Mouse (Mus musculus): ENCODE results near the gene Ccnjl. TPM values are rescaled to one million over a fixed set of nuclear protein-coding genes. Genes with fewer than 3 reads are reported as not detected.

Ccnjl gene
- polyA plus RNA-seq, 1 experiment from 2014 or later, result 9.9 TPM

- Histone ChIP-seq H3K36me3 (ENCODE audit: control insufficient read depth, insufficient read depth, low read length) (no peaks in the 10 kb centered on the region), H3K27ac (ENCODE audit: low read length) (no peak overlapping the region), H3K4me2 (ENCODE audit: low read depth, low read length) (no peak overlapping the region), H3K27me3 (ENCODE audit: control insufficient read depth, insufficient read depth, low read length) (no peaks in the 10 kb centered on the region), H3K4me1 (ENCODE audit: control insufficient read depth, insufficient read depth, low read length) (no peaks in the 10 kb centered on the region), H3K9me3 (replicated peaks; ENCODE audit: control insufficient read depth, low read length) (no peaks in the 10 kb centered on the region), H3K9ac (ENCODE audit: low read length) (no peak overlapping the region), H3K4me3 (replicated peaks; ENCODE audit: low read length) (no peak overlapping the region)
- ATAC-seq (ENCODE audit: insufficient read depth, low FRiP score), result no peak
- 40% methylated on average over 6 of the region's 6 CpGs for WGBS
Observed at GRCm38 (mm10) chr11:43539863-43540262, 11.3 kb downstream of the Ccnjl start.

GRCm38 (mm10) chr11:43543711-43544466 is 15.3 kb downstream of the Ccnjl start:
- Histone ChIP-seq H3K4me3 (replicated peaks; ENCODE audit: low read length) (no peak overlapping the region), H3K27me3 (ENCODE audit: control insufficient read depth, insufficient read depth, low read length) (no peaks in the 10 kb centered on the region), H3K4me1 (ENCODE audit: control insufficient read depth, insufficient read depth, low read length) (peaks cover 16% of the 10 kb centered on the region), H3K9me3 (replicated peaks; ENCODE audit: control insufficient read depth, low read length) (no peaks in the 10 kb centered on the region), H3K27ac (ENCODE audit: low read length) (no peak overlapping the region), H3K4me2 (ENCODE audit: low read depth, low read length) (no peak overlapping the region), H3K36me3 (ENCODE audit: control insufficient read depth, insufficient read depth, low read length) (no peaks in the 10 kb centered on the region), H3K9ac (ENCODE audit: low read length) (no peak overlapping the region)
- no peak for ATAC-seq (ENCODE audit: insufficient read depth, low FRiP score)
- 77% methylated on average over 15 of the region's 15 CpGs for WGBS

- no peak overlapping the region for H3K9ac ChIP-seq (ENCODE audit: low read length)
- H3K4me2 ChIP-seq (ENCODE audit: low read depth, low read length), result no peak overlapping the region
- ATAC-seq (ENCODE audit: insufficient read depth, low FRiP score), result no peak
- WGBS, result 78% methylated on average over 7 of the region's 7 CpGs
- H3K9me3 ChIP-seq (replicated peaks; ENCODE audit: control insufficient read depth, low read length), result no peaks in the 10 kb centered on the region
- H3K27me3 ChIP-seq (ENCODE audit: control insufficient read depth, insufficient read depth, low read length), result no peaks in the 10 kb centered on the region
- no peak overlapping the region for H3K4me3 ChIP-seq (replicated peaks; ENCODE audit: low read length)
- no peaks in the 10 kb centered on the region for H3K36me3 ChIP-seq (ENCODE audit: control insufficient read depth, insufficient read depth, low read length)
- H3K27ac ChIP-seq (ENCODE audit: low read length), result no peak overlapping the region
- peaks cover 25% of the 10 kb centered on the region for H3K4me1 ChIP-seq (ENCODE audit: control insufficient read depth, insufficient read depth, low read length)
Observed at GRCm38 (mm10) chr11:43544819-43545218, 16.2 kb downstream of the Ccnjl start.

- Histone ChIP-seq H3K4me1 (ENCODE audit: control insufficient read depth, insufficient read depth, low read length) (peaks cover 29% of the 10 kb centered on the region), H3K4me2 (ENCODE audit: low read depth, low read length) (no peak overlapping the region), H3K9me3 (replicated peaks; ENCODE audit: control insufficient read depth, low read length) (no peaks in the 10 kb centered on the region), H3K4me3 (replicated peaks; ENCODE audit: low read length) (no peak overlapping the region), H3K36me3 (ENCODE audit: control insufficient read depth, insufficient read depth, low read length) (no peaks in the 10 kb centered on the region), H3K27ac (ENCODE audit: low read length) (no peak overlapping the region), H3K27me3 (ENCODE audit: control insufficient read depth, insufficient read depth, low read length) (no peaks in the 10 kb centered on the region), H3K9ac (ENCODE audit: low read length) (no peak overlapping the region)
- no peak for ATAC-seq (ENCODE audit: insufficient read depth, low FRiP score)
- WGBS, result 53% methylated on average over 16 of the region's 16 CpGs
Observed at GRCm38 (mm10) chr11:43545873-43546475, 17.4 kb downstream of the Ccnjl start.

GRCm38 (mm10) chr11:43546678-43547077 is 18.1 kb downstream of the Ccnjl start:
- 76% methylated on average over 4 of the region's 4 CpGs for WGBS
- ATAC-seq (ENCODE audit: insufficient read depth, low FRiP score), result no peak
- Histone ChIP-seq H3K27ac (ENCODE audit: low read length) (no peak overlapping the region), H3K27me3 (ENCODE audit: control insufficient read depth, insufficient read depth, low read length) (no peaks in the 10 kb centered on the region), H3K4me1 (ENCODE audit: control insufficient read depth, insufficient read depth, low read length) (peaks cover 33% of the 10 kb centered on the region), H3K9ac (ENCODE audit: low read length) (no peak overlapping the region), H3K9me3 (replicated peaks; ENCODE audit: control insufficient read depth, low read length) (no peaks in the 10 kb centered on the region), H3K4me3 (replicated peaks; ENCODE audit: low read length) (no peak overlapping the region), H3K36me3 (ENCODE audit: control insufficient read depth, insufficient read depth, low read length) (no peaks in the 10 kb centered on the region), H3K4me2 (ENCODE audit: low read depth, low read length) (no peak overlapping the region)

GRCm38 (mm10) chr11:43548148-43548547 is 19.6 kb downstream of the Ccnjl start:
- WGBS, result 22% methylated on average over 7 of the region's 7 CpGs
- Histone ChIP-seq H3K27me3 (ENCODE audit: control insufficient read depth, insufficient read depth, low read length) (no peaks in the 10 kb centered on the region), H3K27ac (ENCODE audit: low read length) (peak overlapping the region; percentile 82), H3K36me3 (ENCODE audit: control insufficient read depth, insufficient read depth, low read length) (no peaks in the 10 kb centered on the region), H3K9ac (ENCODE audit: low read length) (peak overlapping the region; percentile 34), H3K4me2 (ENCODE audit: low read depth, low read length) (0 out of 2 replicates have a peak overlapping the region, but pooled peaks have one; percentile 5), H3K9me3 (replicated peaks; ENCODE audit: control insufficient read depth, low read length) (no peaks in the 10 kb centered on the region), H3K4me1 (ENCODE audit: control insufficient read depth, insufficient read depth, low read length) (peaks cover 36% of the 10 kb centered on the region), H3K4me3 (replicated peaks; ENCODE audit: low read length) (no peak overlapping the region)
- ATAC-seq (ENCODE audit: insufficient read depth, low FRiP score), result peak; percentile 22; the same call in 1 of the 2 replicates

- Histone ChIP-seq H3K9me3 (replicated peaks; ENCODE audit: control insufficient read depth, low read length) (no peaks in the 10 kb centered on the region), H3K4me2 (ENCODE audit: low read depth, low read length) (0 out of 2 replicates have a peak overlapping the region, but pooled peaks have one; percentile 32), H3K36me3 (ENCODE audit: control insufficient read depth, insufficient read depth, low read length) (no peaks in the 10 kb centered on the region), H3K27me3 (ENCODE audit: control insufficient read depth, insufficient read depth, low read length) (no peaks in the 10 kb centered on the region), H3K4me1 (ENCODE audit: control insufficient read depth, insufficient read depth, low read length) (peaks cover 36% of the 10 kb centered on the region), H3K9ac (ENCODE audit: low read length) (no peak overlapping the region), H3K4me3 (replicated peaks; ENCODE audit: low read length) (no peak overlapping the region), H3K27ac (ENCODE audit: low read length) (peak overlapping the region; percentile 82)
- WGBS, result 34% methylated on average over 12 of the region's 12 CpGs
- peak; percentile 70 for ATAC-seq (ENCODE audit: insufficient read depth, low FRiP score)
Observed at GRCm38 (mm10) chr11:43548657-43549435, 20.3 kb downstream of the Ccnjl start.

GRCm38 (mm10) chr11:43549701-43550100 is 21.1 kb downstream of the Ccnjl start:
- H3K36me3 ChIP-seq (ENCODE audit: control insufficient read depth, insufficient read depth, low read length), result no peaks in the 10 kb centered on the region
- no peaks in the 10 kb centered on the region for H3K27me3 ChIP-seq (ENCODE audit: control insufficient read depth, insufficient read depth, low read length)
- H3K9ac ChIP-seq (ENCODE audit: low read length), result no peak overlapping the region
- no peaks in the 10 kb centered on the region for H3K9me3 ChIP-seq (replicated peaks; ENCODE audit: control insufficient read depth, low read length)
- ATAC-seq (ENCODE audit: insufficient read depth, low FRiP score), result peak; percentile 30
- H3K4me3 ChIP-seq (replicated peaks; ENCODE audit: low read length), result no peak overlapping the region
- H3K27ac ChIP-seq (ENCODE audit: low read length), result peak overlapping the region; percentile 82
- 41% methylated on average over 11 of the region's 11 CpGs for WGBS
- H3K4me2 ChIP-seq (ENCODE audit: low read depth, low read length), result 0 out of 2 replicates have a peak overlapping the region, but pooled peaks have one; percentile 32
- H3K4me1 ChIP-seq (ENCODE audit: control insufficient read depth, insufficient read depth, low read length), result peaks cover 36% of the 10 kb centered on the region

- no peak overlapping the region for H3K4me2 ChIP-seq (ENCODE audit: low read depth, low read length)
- peaks cover 30% of the 10 kb centered on the region for H3K4me1 ChIP-seq (ENCODE audit: control insufficient read depth, insufficient read depth, low read length)
- H3K27ac ChIP-seq (ENCODE audit: low read length), result peak overlapping the region; percentile 31
- H3K9me3 ChIP-seq (replicated peaks; ENCODE audit: control insufficient read depth, low read length), result no peaks in the 10 kb centered on the region
- H3K4me3 ChIP-seq (replicated peaks; ENCODE audit: low read length), result no peak overlapping the region
- H3K9ac ChIP-seq (ENCODE audit: low read length), result no peak overlapping the region
- peak; percentile 60; the same call in 1 of the 2 replicates for ATAC-seq (ENCODE audit: insufficient read depth, low FRiP score)
- WGBS, result 73% methylated on average over 3 of the region's 3 CpGs
- no peaks in the 10 kb centered on the region for H3K36me3 ChIP-seq (ENCODE audit: control insufficient read depth, insufficient read depth, low read length)
- H3K27me3 ChIP-seq (ENCODE audit: control insufficient read depth, insufficient read depth, low read length), result no peaks in the 10 kb centered on the region
Observed at GRCm38 (mm10) chr11:43551756-43552155, 23.2 kb downstream of the Ccnjl start.

Data from stomach, embryonic 16.5 days (tissue).